33 mouse cellular contexts compared by ENCODE assay signal in the genomic region with DNA sequence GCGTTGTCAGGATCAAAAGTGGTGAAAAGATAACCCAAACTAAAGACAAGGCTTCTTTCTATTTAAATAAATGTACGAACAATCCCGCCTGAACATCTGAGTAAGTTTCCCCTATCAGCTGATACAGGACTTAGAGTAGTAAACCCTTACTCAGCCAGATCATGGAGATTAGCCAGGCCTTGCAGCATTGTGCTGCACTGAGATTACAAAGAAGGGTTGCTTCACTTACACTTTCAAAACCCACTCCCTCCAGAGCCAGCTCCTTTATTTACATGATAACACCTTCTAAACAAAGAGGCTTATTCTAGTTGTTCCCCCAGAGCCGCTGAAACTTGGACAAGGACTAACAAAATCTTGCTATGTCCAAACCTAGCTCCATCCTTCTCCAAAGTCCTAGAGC. TPM values are rescaled to one million over a fixed set of nuclear protein-coding genes. Genes with fewer than 3 reads are reported as not detected.
DNase-seq lines count a peak whose midpoint lies in the region; ATAC-seq and TF ChIP-seq lines count a peak whose summit lies in the region.
"Had no signal": no experiment of that assay in that cellular context is flagged by ENCODE, and none has a peak within 500 bp of the region (broad histone marks: within the 10 kb centered on the region; RNA-seq: fewer than 3 reads in every experiment).

No protein-coding gene starts in this region.

- H3K27me3 ChIP-seq in heart, embryonic 12.5 days (replicated peaks), result no peaks in the 10 kb centered on the region
- H3K27me3 ChIP-seq in liver, embryonic 12.5 days (replicated peaks), result peaks cover 7% of the 10 kb centered on the region; the same call in 1 of the 2 replicates
- H3K27me3 ChIP-seq in G1E (ENCODE audit: insufficient read depth, low read length), result no peaks in the 10 kb centered on the region
- H3K27me3 ChIP-seq in forebrain, postnatal 0 days (ENCODE audit: insufficient read depth, low read length), result no peaks in the 10 kb centered on the region
- H3K27me3 ChIP-seq: forebrain, embryonic 15.5 days had no signal

- no peak overlapping the region for H3K27ac ChIP-seq in heart, embryonic 12.5 days (ENCODE audit: poor library complexity, severe bottlenecking)
- no peak overlapping the region for H3K27ac ChIP-seq in liver, embryonic 12.5 days
- H3K27ac ChIP-seq in forebrain, postnatal 0 days (ENCODE audit: low read depth, low read length), result no peak overlapping the region
- H3K27ac ChIP-seq: forebrain, embryonic 15.5 days; gastrocnemius, adult 2 months; hindbrain, embryonic 10.5 days; hindbrain, embryonic 15.5 days; kidney, embryonic 15.5 days; layer of hippocampus, adult 2 months; left cerebral cortex, adult 2 months; limb, embryonic 12.5 days; liver, embryonic 14.5 days; stomach, postnatal 0 days had no signal

- no peaks in the 10 kb centered on the region for H3K9me3 ChIP-seq in heart, embryonic 12.5 days (replicated peaks)
- no peaks in the 10 kb centered on the region for H3K9me3 ChIP-seq in liver, embryonic 12.5 days (replicated peaks)
- no peaks in the 10 kb centered on the region for H3K9me3 ChIP-seq in G1E (replicated peaks)
- no peaks in the 10 kb centered on the region for H3K9me3 ChIP-seq in forebrain, postnatal 0 days (ENCODE audit: low read length)
- H3K9me3 ChIP-seq: forebrain, embryonic 15.5 days; hindbrain, embryonic 10.5 days; hindbrain, embryonic 15.5 days; kidney, embryonic 15.5 days; limb, embryonic 12.5 days had no signal

- no peaks in the 10 kb centered on the region for H3K4me1 ChIP-seq in heart, embryonic 12.5 days (replicated peaks)
- peaks cover 20% of the 10 kb centered on the region for H3K4me1 ChIP-seq in liver, embryonic 12.5 days
- peaks cover 18% of the 10 kb centered on the region for H3K4me1 ChIP-seq in G1E (ENCODE audit: insufficient read depth, low read depth, low read length)
- no peaks in the 10 kb centered on the region for H3K4me1 ChIP-seq in forebrain, postnatal 0 days (ENCODE audit: insufficient read depth)
- H3K4me1 ChIP-seq: forebrain, embryonic 15.5 days; hindbrain, embryonic 10.5 days; hindbrain, embryonic 15.5 days; kidney, embryonic 15.5 days; limb, embryonic 12.5 days had no signal

- ATAC-seq in heart, embryonic 12.5 days (ENCODE audit: insufficient number of reproducible peaks, low FRiP score), result no peak
- 0 out of 2 replicates have a peak, but pooled peaks have one; percentile 43 for ATAC-seq in liver, embryonic 12.5 days
- peak; percentile 61 for ATAC-seq in G1E (ENCODE audit: extremely low read depth, insufficient number of reproducible peaks, low FRiP score, poor library complexity, severe bottlenecking)
- peak; percentile 18; the same call in 1 of the 2 replicates for ATAC-seq in megakaryocyte progenitor cell, adult 5-6 weeks (replicated peaks; ENCODE audit: poor library complexity)
- no peak for ATAC-seq in forebrain, postnatal 0 days
- ATAC-seq: forebrain, embryonic 15.5 days; midbrain, embryonic 16.5 days had no signal

- no peaks in the 10 kb centered on the region for H3K36me3 ChIP-seq in heart, embryonic 12.5 days
- no peaks in the 10 kb centered on the region for H3K36me3 ChIP-seq in liver, embryonic 12.5 days
- H3K36me3 ChIP-seq in G1E (replicated peaks), result peaks cover 23% of the 10 kb centered on the region
- H3K36me3 ChIP-seq in forebrain, postnatal 0 days (ENCODE audit: insufficient read depth), result no peaks in the 10 kb centered on the region
- H3K36me3 ChIP-seq: forebrain, embryonic 15.5 days; hindbrain, embryonic 10.5 days; hindbrain, embryonic 15.5 days; kidney, embryonic 15.5 days; limb, embryonic 12.5 days had no signal

- H3K9ac ChIP-seq in heart, embryonic 12.5 days, result no peak overlapping the region
- no peak overlapping the region for H3K9ac ChIP-seq in liver, embryonic 12.5 days
- H3K9ac ChIP-seq in forebrain, postnatal 0 days, result no peak overlapping the region
- H3K9ac ChIP-seq: forebrain, embryonic 15.5 days; hindbrain, embryonic 15.5 days; kidney, embryonic 15.5 days; limb, embryonic 12.5 days; liver, embryonic 14.5 days had no signal

- no peak for DNase-seq in heart, adult 8-10 months (ENCODE audit: low spot score)
- no peak for DNase-seq in liver
- peak; percentile 2 for DNase-seq in G1E (ENCODE audit: low spot score)
- no peak for DNase-seq in spleen, postnatal 14 days (ENCODE audit: low spot score in 2 of 2)
- no peak for DNase-seq in forebrain, postnatal 0 days
- DNase-seq: adrenal gland, postnatal 14 days; cerebellum, adult 11 months; cerebellum, adult 9-10 months; cerebellum, postnatal 36 days; gastrocnemius, adult 2 months; gastrocnemius, postnatal 36 days; kidney, adult 18-20 months; kidney, postnatal 25 days; lung, adult 2 months; lung, postnatal 10 days; right cerebral cortex, adult 18-20 months; spleen, adult 18-20 months; thymus, adult 18-20 months; thymus, postnatal 36 days had no signal

- WGBS in heart, embryonic 12.5 days, result 63% methylated on average over 4 of the region's 4 CpGs
- WGBS in liver, embryonic 12.5 days (ENCODE audit: insufficient replicate concordance), result 36% methylated on average over 4 of the region's 4 CpGs
- 54% methylated on average over 4 of the region's 4 CpGs for WGBS in forebrain, postnatal 0 days

- H3K4me3 ChIP-seq in heart, embryonic 12.5 days, result no peak overlapping the region
- no peak overlapping the region for H3K4me3 ChIP-seq in liver, embryonic 12.5 days
- no peak overlapping the region for H3K4me3 ChIP-seq in G1E (ENCODE audit: low read depth, low read length)
- H3K4me3 ChIP-seq in forebrain, postnatal 0 days (ENCODE audit: low read depth, low read length), result no peak overlapping the region
- H3K4me3 ChIP-seq: forebrain, embryonic 15.5 days; gastrocnemius, adult 2 months; hindbrain, embryonic 10.5 days; hindbrain, embryonic 15.5 days; kidney, embryonic 15.5 days; layer of hippocampus, adult 2 months; left cerebral cortex, adult 2 months; limb, embryonic 12.5 days had no signal

- H3K4me2 ChIP-seq in heart, embryonic 12.5 days, result peak overlapping the region; percentile 18
- H3K4me2 ChIP-seq in liver, embryonic 12.5 days, result no peak overlapping the region
- H3K4me2 ChIP-seq in forebrain, postnatal 0 days (ENCODE audit: low read depth), result no peak overlapping the region
- H3K4me2 ChIP-seq: forebrain, embryonic 15.5 days; hindbrain, embryonic 15.5 days; limb, embryonic 12.5 days; midbrain, embryonic 11.5 days had no signal

- no peak for TF ChIP-seq CTCF in G1E (IDR thresholded peaks at IDR 0.05; ENCODE audit: low read depth, low read length)
- TF ChIP-seq CTCF in forebrain, postnatal 0 days (IDR thresholded peaks at IDR 0.05; ENCODE audit: low read depth), result no peak

RNA-seq across cellular contexts. Expression of gene Prps2, which starts 2.5 kb away (rescaled TPM):
- polyA plus RNA-seq in heart, embryonic 12.5 days (2016; fragmentation: Nextera tagmentation; extraction: Ambion mirVana), result 41.9 and 45.0 TPM in 2 replicates
- 10 to 100 TPM; 12.7 to 26.7 (median 16.8) TPM for total RNA-seq in heart, adult 8-10 months (2022)
- polyA plus RNA-seq in liver, embryonic 12.5 days (2016; fragmentation: Nextera tagmentation; extraction: Ambion mirVana), result 15.3 and 15.8 TPM in 2 replicates
- total RNA-seq in G1E (2014; fragmentation: Nextera tagmentation) (43.3 and 44.2 TPM in 2 replicates), G1E (2017) (32.6 and 40.4 TPM in 2 replicates)
- 21.5 and 22.4 TPM in 2 replicates for polyA plus RNA-seq in G1E (2012)
- 72.7 and 76.0 TPM in 2 replicates for total RNA-seq in megakaryocyte progenitor cell, adult 5-6 weeks (2015)
- 52.3 and 53.5 TPM in 2 replicates for total RNA-seq in megakaryocyte progenitor cell, adult 5-6 weeks (2017)
- 11.5 and 13.5 TPM in 2 replicates for total RNA-seq in forebrain, postnatal 0 days (2014; rRNA removed)
- 8.6 and 11.7 TPM in 2 replicates for polyA plus RNA-seq in forebrain, postnatal 0 days (2015; fragmentation: Nextera tagmentation; extraction: Ambion mirVana)

RNA-seq across cellular contexts. Expression of gene Tlr7, which starts 49.7 kb away (rescaled TPM):
- 0.28 and 0.42 TPM in 2 replicates for polyA plus RNA-seq in heart, embryonic 12.5 days (2016; fragmentation: Nextera tagmentation; extraction: Ambion mirVana)
- total RNA-seq in heart, adult 8-10 months (2022), result 1 to 10 TPM; 1.4 to 3.8 (median 1.5) TPM
- 0.42 and 0.58 TPM in 2 replicates for polyA plus RNA-seq in liver, embryonic 12.5 days (2016; fragmentation: Nextera tagmentation; extraction: Ambion mirVana)
- total RNA-seq in G1E (2014; fragmentation: Nextera tagmentation) (not detected in 2 replicates), G1E (2017) (not detected in 2 replicates)
- not detected in 2 replicates for polyA plus RNA-seq in G1E (2012)
- total RNA-seq in megakaryocyte progenitor cell, adult 5-6 weeks (2015), result 3.1 and 4.8 TPM in 2 replicates
- total RNA-seq in megakaryocyte progenitor cell, adult 5-6 weeks (2017), result 0.79 and 1.8 TPM in 2 replicates
- 1.2 and 1.9 TPM in 2 replicates for total RNA-seq in forebrain, postnatal 0 days (2014; rRNA removed)
- polyA plus RNA-seq in forebrain, postnatal 0 days (2015; fragmentation: Nextera tagmentation; extraction: Ambion mirVana), result 1.2 TPM in 2 replicates

Comparison
In these comparisons a context has a peak if more than half of its experiments do, and no peak if none do; other contexts are left out.
1. ATAC-seq: peak in liver, embryonic 12.5 days (single experiment), G1E (single experiment) and megakaryocyte progenitor cell, adult 5-6 weeks (single experiment); none in heart, embryonic 12.5 days (single experiment) and forebrain, postnatal 0 days (single experiment).